ENCODE assay signal across 21 mouse cellular contexts in the genomic region with DNA sequence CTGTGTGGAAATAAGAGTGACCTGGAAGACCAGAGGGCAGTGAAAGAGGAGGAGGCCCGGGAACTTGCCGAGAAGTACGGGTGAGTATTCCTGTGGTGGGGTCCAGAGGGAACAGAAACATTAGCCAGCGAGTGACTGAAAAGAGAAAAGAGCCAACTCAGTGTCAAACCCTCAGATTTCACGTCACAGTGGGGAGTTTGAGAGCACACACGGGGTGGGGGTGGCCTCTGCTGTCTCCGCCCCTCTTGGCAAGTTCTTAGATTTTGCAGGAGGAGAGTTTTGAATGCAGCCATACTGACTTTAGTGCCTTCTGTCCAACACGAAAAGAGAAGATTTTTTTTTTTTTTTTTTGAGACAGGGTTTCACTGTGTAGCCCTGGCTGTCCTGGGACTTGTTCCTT. TPM values are rescaled to one million over a fixed set of nuclear protein-coding genes. Genes with fewer than 3 reads are reported as not detected.
DNase-seq lines count a peak whose midpoint lies in the region; ATAC-seq lines count a peak whose summit lies in the region.
"Had no signal": no experiment of that assay in that cellular context is flagged by ENCODE, and none has a peak within 500 bp of the region (broad histone marks: within the 10 kb centered on the region; RNA-seq: fewer than 3 reads in every experiment).

No protein-coding gene starts in this region.

- no peak overlapping the region for H3K9ac ChIP-seq in lung, embryonic 16.5 days (ENCODE audit: low read length)
- H3K9ac ChIP-seq: forebrain, embryonic 13.5 days; kidney, embryonic 15.5 days; limb, embryonic 13.5 days had no signal

- H3K4me1 ChIP-seq in heart, embryonic 10.5 days: peaks cover 8% of the 10 kb centered on the region; the same call in 1 of the 2 replicates
- peaks cover 11% of the 10 kb centered on the region; the same call in 1 of the 2 replicates for H3K4me1 ChIP-seq in lung, embryonic 16.5 days (replicated peaks; ENCODE audit: control insufficient read depth, insufficient read depth, low read length)
- H3K4me1 ChIP-seq: forebrain, embryonic 13.5 days; hindbrain, embryonic 10.5 days; kidney, embryonic 15.5 days; limb, embryonic 13.5 days had no signal

- H3K4me2 ChIP-seq in lung, embryonic 16.5 days (ENCODE audit: low read depth, low read length): 0 out of 2 replicates have a peak overlapping the region, but pooled peaks have one; percentile 17
- H3K4me2 ChIP-seq: forebrain, embryonic 13.5 days; kidney, embryonic 15.5 days; limb, embryonic 13.5 days had no signal

- H3K9me3 ChIP-seq in heart, embryonic 10.5 days: no peaks in the 10 kb centered on the region
- no peaks in the 10 kb centered on the region for H3K9me3 ChIP-seq in lung, embryonic 16.5 days (ENCODE audit: control insufficient read depth, low read length)
- H3K9me3 ChIP-seq: forebrain, embryonic 13.5 days; hindbrain, embryonic 10.5 days; kidney, embryonic 15.5 days; limb, embryonic 13.5 days; megakaryocyte, embryonic 14.5 days had no signal

- peak; percentile 31 for DNase-seq in heart, postnatal 4 days
- DNase-seq in heart, embryonic 10.5 days (ENCODE audit: low spot score): no peak
- no peak for DNase-seq in lung, postnatal 14 days
- DNase-seq in lung, postnatal 10 days: peak; percentile 65
- peak; percentile 53 for DNase-seq in thymus, postnatal 14 days
- no peak for DNase-seq in urinary bladder, postnatal 4 days (ENCODE audit: low spot score in 2 of 2)
- DNase-seq in cerebellum, adult 8-10 months: no peak
- DNase-seq: cerebellum, adult 11-12 months; embryo, embryonic 11 days had no signal

- ATAC-seq in lung, embryonic 16.5 days (ENCODE audit: low read depth): no peak
- ATAC-seq: forebrain, embryonic 13.5 days; inflammation-experienced regulatory T-cells, adult 6 months; Patski had no signal

- H3K27ac ChIP-seq in heart, embryonic 10.5 days: no peak overlapping the region
- H3K27ac ChIP-seq in lung, embryonic 16.5 days (ENCODE audit: low read length): no peak overlapping the region
- H3K27ac ChIP-seq: forebrain, embryonic 13.5 days; hindbrain, embryonic 10.5 days; kidney, embryonic 15.5 days; limb, embryonic 13.5 days had no signal

- peaks cover 16% of the 10 kb centered on the region; the same call in 1 of the 2 replicates for H3K27me3 ChIP-seq in heart, embryonic 10.5 days (ENCODE audit: insufficient read depth, poor library complexity, severe bottlenecking)
- no peaks in the 10 kb centered on the region for H3K27me3 ChIP-seq in lung, embryonic 16.5 days (ENCODE audit: control insufficient read depth, insufficient read depth, low read depth, low read length)
- H3K27me3 ChIP-seq: forebrain, embryonic 13.5 days; kidney, embryonic 15.5 days; limb, embryonic 13.5 days; megakaryocyte, embryonic 14.5 days had no signal

- no peaks in the 10 kb centered on the region for H3K36me3 ChIP-seq in heart, embryonic 10.5 days
- H3K36me3 ChIP-seq in lung, embryonic 16.5 days (ENCODE audit: control insufficient read depth, insufficient read depth, low read length): no peaks in the 10 kb centered on the region
- H3K36me3 ChIP-seq: hindbrain, embryonic 10.5 days; kidney, embryonic 15.5 days had no signal

- H3K4me3 ChIP-seq in heart, embryonic 10.5 days: no peak overlapping the region
- no peak overlapping the region for H3K4me3 ChIP-seq in lung, embryonic 16.5 days (ENCODE audit: low read length)
- H3K4me3 ChIP-seq: forebrain, embryonic 13.5 days; hindbrain, embryonic 10.5 days; kidney, embryonic 15.5 days; limb, embryonic 13.5 days; megakaryocyte, embryonic 14.5 days had no signal

- WGBS in heart, embryonic 10.5 days: 64% methylated on average over 8 of the region's 8 CpGs
- 40% methylated on average over 8 of the region's 8 CpGs for WGBS in lung, embryonic 16.5 days

RNA-seq across cellular contexts. Expression of a gene that starts 14.5 kb away (rescaled TPM):
- total RNA-seq in heart, postnatal 4 days (2021): not detected
- polyA plus RNA-seq in heart, embryonic 10.5 days (2016; fragmentation: Nextera tagmentation; extraction: Ambion mirVana): not detected in 2 replicates
- polyA plus RNA-seq in lung, embryonic 16.5 days (2015; fragmentation: Nextera tagmentation; extraction: Ambion mirVana): 0.15 TPM in 1 of 2 replicates, not detected in the other
- total RNA-seq: monocyte, adult 5-6 weeks had no signal
- polyA plus RNA-seq: forebrain, embryonic 13.5 days; gonadal fat pad, adult 2 months; heart, embryonic 14.5 days; kidney, embryonic 15.5 days; Patski had no signal

RNA-seq across cellular contexts. Expression of a gene that starts 15.1 kb away (rescaled TPM):
- not detected for total RNA-seq in heart, postnatal 4 days (2021)
- polyA plus RNA-seq in heart, embryonic 10.5 days (2016; fragmentation: Nextera tagmentation; extraction: Ambion mirVana): not detected in 2 replicates
- polyA plus RNA-seq in lung, embryonic 16.5 days (2015; fragmentation: Nextera tagmentation; extraction: Ambion mirVana): not detected in 2 replicates
- polyA plus RNA-seq: forebrain, embryonic 13.5 days; gonadal fat pad, adult 2 months; heart, embryonic 14.5 days; hindbrain, embryonic 10.5 days; inflammation-experienced regulatory T-cells, adult 6 months; kidney, embryonic 15.5 days; limb, embryonic 13.5 days; Patski; spleen, adult 2 months had no signal

RNA-seq across cellular contexts. Expression of a gene that starts 26.1 kb away (rescaled TPM):
- total RNA-seq in heart, postnatal 4 days (2021): 10 to 100 TPM; 61.8 to 61.9 TPM
- polyA plus RNA-seq in heart, embryonic 10.5 days (2016; fragmentation: Nextera tagmentation; extraction: Ambion mirVana): 101 and 124 TPM in 2 replicates
- polyA plus RNA-seq in lung, embryonic 16.5 days (2015; fragmentation: Nextera tagmentation; extraction: Ambion mirVana): 88.0 and 91.7 TPM in 2 replicates

RNA-seq across cellular contexts. Expression of a gene that starts 42.5 kb away (rescaled TPM):
- 1 to 10 TPM; 3.4 to 3.7 TPM for total RNA-seq in heart, postnatal 4 days (2021)
- polyA plus RNA-seq in heart, embryonic 10.5 days (2016; fragmentation: Nextera tagmentation; extraction: Ambion mirVana): 3.5 and 5.3 TPM in 2 replicates
- polyA plus RNA-seq in lung, embryonic 16.5 days (2015; fragmentation: Nextera tagmentation; extraction: Ambion mirVana): 11.1 and 13.2 TPM in 2 replicates

RNA-seq across cellular contexts. Expression of a gene that starts 46.9 kb away (rescaled TPM):
- 1 to 10 TPM; 4.5 to 5.3 TPM for total RNA-seq in heart, postnatal 4 days (2021)
- 10.9 and 13.2 TPM in 2 replicates for polyA plus RNA-seq in heart, embryonic 10.5 days (2016; fragmentation: Nextera tagmentation; extraction: Ambion mirVana)
- polyA plus RNA-seq in lung, embryonic 16.5 days (2015; fragmentation: Nextera tagmentation; extraction: Ambion mirVana): 12.1 and 14.7 TPM in 2 replicates

Comparison
In these comparisons a context has a peak if more than half of its experiments do, and no peak if none do; other contexts are left out.
1. DNase-seq: peak in heart, postnatal 4 days (single experiment), lung, postnatal 10 days (single experiment) and thymus, postnatal 14 days (single experiment); none in heart, embryonic 10.5 days (single experiment), lung, postnatal 14 days (single experiment), urinary bladder, postnatal 4 days (0 of 2) and cerebellum, adult 8-10 months (single experiment).